Mouse (Mus musculus): Measurements from ENCODE around the gene Adamts14.

Gene Adamts14

GRCm38 (mm10) chr10:61273081-61273843 is at the start of gene Adamts14:
Gene Adamts14 (minus strand): TSS chr10:61273438.
- DNase-seq (ENCODE audit: low spot score) = peak; percentile 27

GRCm38 (mm10) chr10:61318527-61318926 is 45.3 kb upstream of the Adamts14 start:
- no peak for DNase-seq (ENCODE audit: low spot score)

- DNase-seq (ENCODE audit: low spot score) = no peak
Observed at GRCm38 (mm10) chr10:61315324-61315880, 42.2 kb upstream of the Adamts14 start.

- no peak for DNase-seq (ENCODE audit: low spot score)
Observed at GRCm38 (mm10) chr10:61313750-61314149, 40.5 kb upstream of the Adamts14 start.

GRCm38 (mm10) chr10:61312754-61313153 is 39.5 kb upstream of the Adamts14 start:
- DNase-seq (ENCODE audit: low spot score) = no peak

- DNase-seq (ENCODE audit: low spot score) = no peak
Observed at GRCm38 (mm10) chr10:61312159-61312558, 38.9 kb upstream of the Adamts14 start.

- DNase-seq (ENCODE audit: low spot score) = no peak
Observed at GRCm38 (mm10) chr10:61308706-61309320, 35.6 kb upstream of the Adamts14 start.

GRCm38 (mm10) chr10:61305928-61306590 is 32.8 kb upstream of the Adamts14 start:
- no peak for DNase-seq (ENCODE audit: low spot score)

GRCm38 (mm10) chr10:61304046-61304445 is 30.8 kb upstream of the Adamts14 start:
- no peak for DNase-seq (ENCODE audit: low spot score)

GRCm38 (mm10) chr10:61300996-61301395 is 27.8 kb upstream of the Adamts14 start:
- no peak for DNase-seq (ENCODE audit: low spot score)

GRCm38 (mm10) chr10:61297477-61297876 is 24.2 kb upstream of the Adamts14 start, which contains the start of gene Prf1:
Gene Prf1 (plus strand): TSS chr10:61297833.
- no peak for DNase-seq (ENCODE audit: low spot score)

GRCm38 (mm10) chr10:61296713-61297445 is 23.6 kb upstream of the Adamts14 start:
- DNase-seq (ENCODE audit: low spot score) = no peak

GRCm38 (mm10) chr10:61294242-61294641 is 21.0 kb upstream of the Adamts14 start:
- no peak for DNase-seq (ENCODE audit: low spot score)

GRCm38 (mm10) chr10:61290479-61290878 is 17.2 kb upstream of the Adamts14 start:
- no peak for DNase-seq (ENCODE audit: low spot score)

GRCm38 (mm10) chr10:61290016-61290415 is 16.8 kb upstream of the Adamts14 start:
- DNase-seq (ENCODE audit: low spot score) = no peak

- peak; percentile 21 for DNase-seq (ENCODE audit: low spot score)
Observed at GRCm38 (mm10) chr10:61286246-61286645, 13.0 kb upstream of the Adamts14 start.

- DNase-seq (ENCODE audit: low spot score) = peak; percentile 19
Observed at GRCm38 (mm10) chr10:61285271-61285670, 12.0 kb upstream of the Adamts14 start.

GRCm38 (mm10) chr10:61284309-61284708 is 11.1 kb upstream of the Adamts14 start:
- DNase-seq (ENCODE audit: low spot score) = no peak

- no peak for DNase-seq (ENCODE audit: low spot score)
Observed at GRCm38 (mm10) chr10:61281115-61281514, 7.9 kb upstream of the Adamts14 start.

GRCm38 (mm10) chr10:61277918-61278674 is 4.9 kb upstream of the Adamts14 start:
- DNase-seq (ENCODE audit: low spot score) = no peak

- no peak for DNase-seq (ENCODE audit: low spot score)
Observed at GRCm38 (mm10) chr10:61277051-61277450, 3.8 kb upstream of the Adamts14 start.
